In genomic region chr6:29433804-29434795, GRCm38 (mm10) we compare ENCODE assay signal across 8 mouse cellular contexts. TPM values are rescaled to one million over a fixed set of nuclear protein-coding genes. Genes with fewer than 3 reads are reported as not detected.
DNase-seq lines count a peak whose midpoint lies in the region; ATAC-seq and TF ChIP-seq lines count a peak whose summit lies in the region.

No protein-coding gene starts in this region.

- H3K4me2 ChIP-seq in forebrain, postnatal 0 days (ENCODE audit: low read depth), result peak overlapping the region; percentile 66
- H3K4me2 ChIP-seq in hindbrain, embryonic 12.5 days (replicated peaks), result peak overlapping the region; percentile 80
- H3K4me2 ChIP-seq in midbrain, embryonic 13.5 days (replicated peaks), result peak overlapping the region; percentile 76

- H3K36me3 ChIP-seq in forebrain, postnatal 0 days (ENCODE audit: insufficient read depth), result no peaks in the 10 kb centered on the region
- H3K36me3 ChIP-seq in hindbrain, embryonic 12.5 days, result no peaks in the 10 kb centered on the region
- H3K36me3 ChIP-seq in midbrain, embryonic 13.5 days, result no peaks in the 10 kb centered on the region

- no peak for TF ChIP-seq CTCF in forebrain, postnatal 0 days (IDR thresholded peaks at IDR 0.05; ENCODE audit: low read depth)

- H3K9ac ChIP-seq in forebrain, postnatal 0 days, result 0 out of 2 replicates have a peak overlapping the region, but pooled peaks have one; percentile 43
- H3K9ac ChIP-seq in hindbrain, embryonic 12.5 days, result peak overlapping the region; percentile 60
- H3K9ac ChIP-seq in midbrain, embryonic 13.5 days (replicated peaks), result peak overlapping the region; percentile 57; the same call in 1 of the 2 replicates

- H3K4me3 ChIP-seq in forebrain, postnatal 0 days (ENCODE audit: low read depth, low read length), result peak overlapping the region; percentile 33
- H3K4me3 ChIP-seq in hindbrain, embryonic 12.5 days, result peak overlapping the region; percentile 47
- H3K4me3 ChIP-seq in midbrain, embryonic 13.5 days (replicated peaks), result peak overlapping the region; percentile 42

- DNase-seq in 3T3-L1 (ENCODE audit: low read depth, low spot score) (peak; percentile 85), MN1 (ENCODE audit: low spot score) (peak; percentile 81)
- DNase-seq in forebrain, postnatal 0 days, result no peak
- DNase-seq in frontal cortex, postnatal 25 days (ENCODE audit: low spot score in 2 of 2), result no peak
- no peak for DNase-seq in frontal cortex, adult 2 months (ENCODE audit: extremely low spot score in 1 of 2, low spot score in 1 of 2)

- peaks cover 29% of the 10 kb centered on the region for H3K27me3 ChIP-seq in forebrain, postnatal 0 days (ENCODE audit: insufficient read depth, low read length)
- peaks cover 56% of the 10 kb centered on the region for H3K27me3 ChIP-seq in hindbrain, embryonic 12.5 days
- peaks cover 53% of the 10 kb centered on the region for H3K27me3 ChIP-seq in midbrain, embryonic 13.5 days

- 11% methylated on average over 27 of the region's 27 CpGs for WGBS in forebrain, postnatal 0 days
- 4% methylated on average over 27 of the region's 27 CpGs for WGBS in hindbrain, embryonic 12.5 days
- WGBS in midbrain, embryonic 13.5 days, result 5% methylated on average over 27 of the region's 27 CpGs

- no peak overlapping the region for H3K27ac ChIP-seq in forebrain, postnatal 0 days (ENCODE audit: low read depth, low read length)
- H3K27ac ChIP-seq in hindbrain, embryonic 12.5 days, result no peak overlapping the region
- H3K27ac ChIP-seq in midbrain, embryonic 13.5 days, result no peak overlapping the region

- H3K4me1 ChIP-seq in forebrain, postnatal 0 days (ENCODE audit: insufficient read depth), result 0 out of 2 replicates have a peak, but pooled peaks cover 8% of the 10 kb centered on the region
- peaks cover 53% of the 10 kb centered on the region for H3K4me1 ChIP-seq in hindbrain, embryonic 12.5 days
- peaks cover 48% of the 10 kb centered on the region for H3K4me1 ChIP-seq in midbrain, embryonic 13.5 days (replicated peaks)

- H3K9me3 ChIP-seq in forebrain, postnatal 0 days (ENCODE audit: low read length), result no peaks in the 10 kb centered on the region
- H3K9me3 ChIP-seq in hindbrain, embryonic 12.5 days (replicated peaks), result no peaks in the 10 kb centered on the region
- H3K9me3 ChIP-seq in midbrain, embryonic 13.5 days, result no peaks in the 10 kb centered on the region

- ATAC-seq in forebrain, postnatal 0 days, result no peak
- ATAC-seq in hindbrain, embryonic 12.5 days (ENCODE audit: low FRiP score), result no peak
- ATAC-seq in midbrain, embryonic 13.5 days, result no peak
- no peak for ATAC-seq in erythroblast, adult 5-6 weeks (replicated peaks; ENCODE audit: low FRiP score, poor library complexity, severe bottlenecking)

RNA-seq across cellular contexts. Expression of gene Flnc, which starts 1.0 kb away (rescaled TPM):
- total RNA-seq in forebrain, postnatal 0 days (2014; rRNA removed), result 4.3 and 7.9 TPM in 2 replicates
- polyA plus RNA-seq in forebrain, postnatal 0 days (2015; fragmentation: Nextera tagmentation; extraction: Ambion mirVana), result 0.70 and 0.90 TPM in 2 replicates
- 11.8 and 14.5 TPM in 2 replicates for polyA plus RNA-seq in hindbrain, embryonic 12.5 days (2016; fragmentation: Nextera tagmentation; extraction: Ambion mirVana)
- polyA plus RNA-seq in midbrain, embryonic 13.5 days (2015; fragmentation: Nextera tagmentation; extraction: Ambion mirVana), result 2.8 and 3.8 TPM in 2 replicates
- 0.44 and 0.66 TPM in 2 replicates for polyA plus RNA-seq in frontal cortex, adult 2 months (2012; rRNA removed)
- not detected in 2 replicates for total RNA-seq in erythroblast, adult 5-6 weeks (2015; ENCODE audit: low replicate concordance)
- total RNA-seq in erythroblast, adult 5-6 weeks (2017; ENCODE audit: low replicate concordance), result not detected in 2 replicates

RNA-seq across cellular contexts. Expression of gene Atp6v1f, which starts 33.4 kb away (rescaled TPM):
- total RNA-seq in forebrain, postnatal 0 days (2014; rRNA removed), result 279 and 344 TPM in 2 replicates
- 362 and 434 TPM in 2 replicates for polyA plus RNA-seq in forebrain, postnatal 0 days (2015; fragmentation: Nextera tagmentation; extraction: Ambion mirVana)
- 215 and 230 TPM in 2 replicates for polyA plus RNA-seq in hindbrain, embryonic 12.5 days (2016; fragmentation: Nextera tagmentation; extraction: Ambion mirVana)
- polyA plus RNA-seq in midbrain, embryonic 13.5 days (2015; fragmentation: Nextera tagmentation; extraction: Ambion mirVana), result 309 and 328 TPM in 2 replicates
- 394 and 433 TPM in 2 replicates for polyA plus RNA-seq in frontal cortex, adult 2 months (2012; rRNA removed)
- 61.9 and 77.2 TPM in 2 replicates for total RNA-seq in erythroblast, adult 5-6 weeks (2015; ENCODE audit: low replicate concordance)
- 27.2 and 37.2 TPM in 2 replicates for total RNA-seq in erythroblast, adult 5-6 weeks (2017; ENCODE audit: low replicate concordance)

RNA-seq across cellular contexts. Expression of gene Atp6v1fnb, which starts 37.1 kb away (rescaled TPM):
- 0.31 and 1.7 TPM in 2 replicates for total RNA-seq in forebrain, postnatal 0 days (2014; rRNA removed)
- polyA plus RNA-seq in forebrain, postnatal 0 days (2015; fragmentation: Nextera tagmentation; extraction: Ambion mirVana), result 0.42 TPM in 1 of 2 replicates, not detected in the other
- polyA plus RNA-seq in hindbrain, embryonic 12.5 days (2016; fragmentation: Nextera tagmentation; extraction: Ambion mirVana), result 0.43 TPM in 1 of 2 replicates, not detected in the other
- polyA plus RNA-seq in midbrain, embryonic 13.5 days (2015; fragmentation: Nextera tagmentation; extraction: Ambion mirVana), result 0.47 and 0.53 TPM in 2 replicates
- polyA plus RNA-seq in frontal cortex, adult 2 months (2012; rRNA removed), result 0.29 TPM in 1 of 2 replicates, not detected in the other
- not detected in 2 replicates for total RNA-seq in erythroblast, adult 5-6 weeks (2015; ENCODE audit: low replicate concordance)
- not detected in 2 replicates for total RNA-seq in erythroblast, adult 5-6 weeks (2017; ENCODE audit: low replicate concordance)

RNA-seq across cellular contexts. Expression of gene Ccdc136, which starts 38.0 kb away (rescaled TPM):
- 46.6 and 56.9 TPM in 2 replicates for total RNA-seq in forebrain, postnatal 0 days (2014; rRNA removed)
- polyA plus RNA-seq in forebrain, postnatal 0 days (2015; fragmentation: Nextera tagmentation; extraction: Ambion mirVana), result 34.4 and 43.0 TPM in 2 replicates
- polyA plus RNA-seq in hindbrain, embryonic 12.5 days (2016; fragmentation: Nextera tagmentation; extraction: Ambion mirVana), result 35.6 and 36.0 TPM in 2 replicates
- polyA plus RNA-seq in midbrain, embryonic 13.5 days (2015; fragmentation: Nextera tagmentation; extraction: Ambion mirVana), result 28.6 and 30.4 TPM in 2 replicates
- polyA plus RNA-seq in frontal cortex, adult 2 months (2012; rRNA removed), result 90.8 and 94.1 TPM in 2 replicates
- not detected in 2 replicates for total RNA-seq in erythroblast, adult 5-6 weeks (2015; ENCODE audit: low replicate concordance)
- total RNA-seq in erythroblast, adult 5-6 weeks (2017; ENCODE audit: low replicate concordance), result not detected in 2 replicates

RNA-seq across cellular contexts. Expression of gene Opn1sw, which starts 45.8 kb away (rescaled TPM):
- 7.0 TPM in 1 of 2 replicates, not detected in the other for total RNA-seq in forebrain, postnatal 0 days (2014; rRNA removed)
- polyA plus RNA-seq in forebrain, postnatal 0 days (2015; fragmentation: Nextera tagmentation; extraction: Ambion mirVana), result 0.45 and 0.74 TPM in 2 replicates
- polyA plus RNA-seq in hindbrain, embryonic 12.5 days (2016; fragmentation: Nextera tagmentation; extraction: Ambion mirVana), result 0.25 and 0.38 TPM in 2 replicates
- 0.30 and 0.41 TPM in 2 replicates for polyA plus RNA-seq in midbrain, embryonic 13.5 days (2015; fragmentation: Nextera tagmentation; extraction: Ambion mirVana)
- 0.10 and 0.59 TPM in 2 replicates for polyA plus RNA-seq in frontal cortex, adult 2 months (2012; rRNA removed)
- not detected in 2 replicates for total RNA-seq in erythroblast, adult 5-6 weeks (2015; ENCODE audit: low replicate concordance)
- total RNA-seq in erythroblast, adult 5-6 weeks (2017; ENCODE audit: low replicate concordance), result not detected in 2 replicates

Comparison
In these comparisons a context has a peak if more than half of its experiments do, and no peak if none do; other contexts are left out.
1. DNase-seq: peak in 3T3-L1 (single experiment) and MN1 (single experiment); none in forebrain, postnatal 0 days (single experiment), frontal cortex, postnatal 25 days (0 of 2) and frontal cortex, adult 2 months (0 of 2).
2. Peak in every context shown above with its lines, with median percentiles within 50 percentile points of each other: H3K4me2 ChIP-seq, H3K4me3 ChIP-seq and H3K9ac ChIP-seq.